Comparison of ENCODE assay signal across 9 mouse cellular contexts in the genomic region with DNA sequence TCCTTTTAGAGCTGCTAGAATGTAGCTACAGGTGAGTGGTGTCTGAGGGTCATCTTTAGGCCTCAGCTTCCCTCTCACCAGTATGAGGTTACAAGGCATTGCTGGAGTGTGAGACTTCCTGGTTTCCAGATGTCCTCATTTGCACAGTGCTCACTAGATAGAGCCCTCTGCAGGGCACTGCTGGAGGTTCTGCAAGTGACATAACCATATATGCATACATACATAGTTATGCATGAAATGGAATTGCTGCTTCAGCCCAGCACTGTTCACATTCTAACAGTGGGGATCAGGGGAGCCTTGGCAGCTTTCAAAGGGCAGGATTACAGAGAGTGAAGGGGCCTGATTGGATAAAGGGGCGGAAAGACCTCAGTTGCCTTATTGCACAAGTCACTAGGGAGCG.
DNase-seq lines count a peak whose midpoint lies in the region; ATAC-seq and TF ChIP-seq lines count a peak whose summit lies in the region.
"Had no signal": no experiment of that assay in that cellular context is flagged by ENCODE, and none has a peak within 500 bp of the region (broad histone marks: within the 10 kb centered on the region; RNA-seq: fewer than 3 reads in every experiment).

No protein-coding gene starts in this region.

- H3K36me3 ChIP-seq in lung, embryonic 14.5 days (ENCODE audit: insufficient read depth): no peaks in the 10 kb centered on the region
- H3K36me3 ChIP-seq in stomach, embryonic 16.5 days (ENCODE audit: control insufficient read depth, insufficient read depth, low read length): no peaks in the 10 kb centered on the region

- H3K27me3 ChIP-seq in lung, embryonic 14.5 days (ENCODE audit: insufficient read depth, low read length): no peaks in the 10 kb centered on the region
- no peaks in the 10 kb centered on the region for H3K27me3 ChIP-seq in stomach, embryonic 16.5 days (ENCODE audit: control insufficient read depth, insufficient read depth, low read length)

- no peak overlapping the region for H3K4me3 ChIP-seq in lung, embryonic 14.5 days (ENCODE audit: low read depth, low read length)
- H3K4me3 ChIP-seq in lung, adult 2 months (replicated peaks; ENCODE audit: extremely low read depth, low read depth, low read length): no peak overlapping the region
- no peak overlapping the region for H3K4me3 ChIP-seq in brown adipose tissue, adult 24 weeks (ENCODE audit: insufficient read depth, low read depth, low read length)
- no peak overlapping the region for H3K4me3 ChIP-seq in stomach, embryonic 16.5 days (replicated peaks; ENCODE audit: low read length)

- peak; percentile 42 for DNase-seq in embryo, embryonic 10 days (ENCODE audit: low spot score)
- DNase-seq in embryo, embryonic 10.5 days (ENCODE audit: low spot score): no peak
- peak; percentile 58 for DNase-seq in lung, embryonic 14.5 days
- DNase-seq in lung, adult 2 months: no peak
- DNase-seq in cerebellum, postnatal 10 days: no peak
- no peak for DNase-seq in layer of hippocampus, postnatal 36 days
- DNase-seq: kidney, adult 9 months had no signal

- no peak for TF ChIP-seq POLR2A in lung, adult 2 months (IDR thresholded peaks at IDR 0.05; ENCODE audit: borderline replicate concordance, extremely low read depth, low read depth, low read length)

- no peak for ATAC-seq in lung, embryonic 14.5 days (ENCODE audit: insufficient read depth)
- ATAC-seq in stomach, embryonic 16.5 days (ENCODE audit: insufficient read depth, low FRiP score): no peak

- no peak overlapping the region for H3K27ac ChIP-seq in lung, embryonic 14.5 days (ENCODE audit: low read depth)
- 0 out of 2 replicates have a peak overlapping the region, but pooled peaks have one; percentile 15 for H3K27ac ChIP-seq in brown adipose tissue, adult 24 weeks (replicated peaks; ENCODE audit: low read depth, low read length)
- peak overlapping the region; percentile 27; the same call in 1 of the 2 replicates for H3K27ac ChIP-seq in stomach, embryonic 16.5 days (ENCODE audit: low read length)

- H3K4me2 ChIP-seq in lung, embryonic 14.5 days: no peak overlapping the region
- H3K4me2 ChIP-seq in stomach, embryonic 16.5 days (ENCODE audit: low read depth, low read length): no peak overlapping the region

- no peaks in the 10 kb centered on the region for H3K9me3 ChIP-seq in lung, embryonic 14.5 days (ENCODE audit: low read depth, low read length)
- H3K9me3 ChIP-seq in stomach, embryonic 16.5 days (replicated peaks; ENCODE audit: control insufficient read depth, low read length): no peaks in the 10 kb centered on the region

- H3K9ac ChIP-seq in lung, embryonic 14.5 days: no peak overlapping the region
- H3K9ac ChIP-seq in stomach, embryonic 16.5 days (ENCODE audit: low read length): no peak overlapping the region

- peak; percentile 47 for TF ChIP-seq CTCF in lung, embryonic 14.5 days (IDR thresholded peaks at IDR 0.05; ENCODE audit: low read depth)
- no peak for TF ChIP-seq CTCF in lung, adult 2 months (IDR thresholded peaks at IDR 0.05; ENCODE audit: insufficient read depth, low read length)

- H3K4me1 ChIP-seq in lung, embryonic 14.5 days (ENCODE audit: insufficient read depth): peaks cover under 1% of the 10 kb centered on the region; the same call in 1 of the 2 replicates
- peaks cover 2% of the 10 kb centered on the region; the same call in 1 of the 2 replicates for H3K4me1 ChIP-seq in lung, adult 2 months (ENCODE audit: control insufficient read depth, insufficient read depth, low read length)
- H3K4me1 ChIP-seq in brown adipose tissue, adult 24 weeks (ENCODE audit: control insufficient read depth, insufficient read depth, insufficient read length, low read length): peaks cover 4% of the 10 kb centered on the region; the same call in 1 of the 2 replicates
- H3K4me1 ChIP-seq in stomach, embryonic 16.5 days (ENCODE audit: control insufficient read depth, insufficient read depth, low read length): peaks cover 12% of the 10 kb centered on the region

- 86% methylated on average over 2 of the region's 2 CpGs for WGBS in lung, embryonic 14.5 days
- 83% methylated on average over 2 of the region's 2 CpGs for WGBS in lung, adult 2 months
- WGBS in stomach, embryonic 16.5 days: 87% methylated on average over 2 of the region's 2 CpGs

Comparison
In these comparisons a context has a peak if more than half of its experiments do, and no peak if none do; other contexts are left out.
1. DNase-seq: peak in embryo, embryonic 10 days (single experiment) and lung, embryonic 14.5 days (single experiment); none in embryo, embryonic 10.5 days (single experiment), lung, adult 2 months (single experiment), cerebellum, postnatal 10 days (0 of 2) and layer of hippocampus, postnatal 36 days (0 of 2).